Mouse (Mus musculus) mouse embryonic stem cell (cell line): ENCODE results near the gene Gm11007.
"Not testable (repeated sequence)": the region's sequence is repeated elsewhere in the genome, so short reads cannot be mapped to it uniquely, and the experiment has no call there.

Experiments
- in situ Hi-C, 2 experiments: fragments of 300-500 bp; cut with MboI; formaldehyde crosslinking; loops; 1 replicate in 1 of 2; 3 replicates in 1 of 2; pipeline ENCODE4 v1.14.3; 2019 to 2020; ENCODE audit warnings: low sequenced_read_pairs in 2 of 2, low pct_unique_long_range_greater_than_20kb in 1 of 2, mixed read lengths in 1 of 2; ENCODE audit not compliant: unreplicated experiment in 1 of 2

The Gm11007 gene

GRCm38 (mm10) chr2:175643678-175644077 lies at the start of gene Gm11007:
TSS of gene Gm11007 (plus strand) at chr2:175643978.
- in situ Hi-C loops, result not testable (repeated sequence)
